Mouse (Mus musculus) hindbrain, embryonic 14.5 days (tissue): Measurements from ENCODE around the gene Cavin1. TPM values are rescaled to one million over a fixed set of nuclear protein-coding genes. Genes with fewer than 3 reads are reported as not detected.
A peak's percentile ranks its signal among the peaks of the same experiment; 100 is the strongest.

Experiments used
- ATAC-seq: fragments of 200-750 bp; cut with Nextera tagmentation; 2 replicates; pipeline ENCODE4 v1.8.0; 2017; ENCODE audit warnings: moderate number of reproducible peaks, mild to moderate bottlenecking, moderate TSS enrichment, moderate library complexity; ENCODE audit not compliant: low FRiP score
- DNase-seq: peaks from one replicate; pipeline ENCODE4 v3.0.0-alpha.2; 2015; ENCODE audit warnings: low spot score
- H3K27ac ChIP-seq: fragments of 300-500 bp; sonication (generic); 2 replicates; pipeline ENCODE4 v1.5.1; 2014; ENCODE audit warnings: mild to moderate bottlenecking, moderate library complexity
- H3K27me3 ChIP-seq: fragments of 300-500 bp; sonication (generic); 2 replicates; pipeline ENCODE4 v1.6.1; 2014; ENCODE audit warnings: mild to moderate bottlenecking, low read length, mixed read lengths; ENCODE audit not compliant: control insufficient read depth, insufficient read depth
- H3K36me3 ChIP-seq: fragments of 300-500 bp; sonication (generic); replicated peaks from 2 replicates; pipeline ENCODE4 v1.6.1; 2014; ENCODE audit not compliant: control insufficient read depth, insufficient read depth
- H3K4me1 ChIP-seq: fragments of 300-500 bp; sonication (generic); replicated peaks from 2 replicates; pipeline ENCODE4 v1.6.1; 2014; ENCODE audit warnings: antibody characterized with exemption, low read length, mixed read lengths; ENCODE audit not compliant: control insufficient read depth, insufficient read depth
- H3K4me2 ChIP-seq: fragments of 300-500 bp; sonication (generic); replicated peaks from 2 replicates; pipeline ENCODE4 v1.6.1; 2014; ENCODE audit warnings: mild to moderate bottlenecking, moderate library complexity
- H3K4me3 ChIP-seq: fragments of 300-500 bp; sonication (generic); replicated peaks from 2 replicates; pipeline ENCODE4 v1.5.1; 2014; ENCODE audit warnings: mild to moderate bottlenecking, low read length
- H3K9ac ChIP-seq: fragments of 300-500 bp; sonication (generic); 2 replicates; pipeline ENCODE4 v1.6.1; 2014
- H3K9me3 ChIP-seq: fragments of 300-500 bp; sonication (generic); 2 replicates; pipeline ENCODE4 v1.6.1; 2016; ENCODE audit warnings: low read length; ENCODE audit not compliant: control insufficient read depth
- WGBS: fragments of 180-500 bp; shearing (Covaris S2); extraction: QIAGEN DNeasy Blood & Tissue Kit; methylation state at CpG from one replicate; pipeline ENCODE4 v1.1.7; 2014; 5-methylcytosine and 5-hydroxymethylcytosine counted together
- polyA plus RNA-seq: library from polyadenylated mRNA; unstranded; fragments of >200 nt; fragmentation: Nextera tagmentation; extraction: Ambion mirVana; gene quantifications from 2 replicates; pipeline ENCODE4 v1.2.1, GENCODE M21; 2014

Cavin1 gene
- polyA plus RNA-seq, 1 experiment from 2014 or later, result 20.1 TPM

GRCm38 (mm10) chr11:100947548-100947947 is 23.1 kb downstream of the Cavin1 start:
- DNase-seq, result no peak
- H3K9me3 ChIP-seq, result no peaks in the 10 kb centered on the region
- H3K27me3 ChIP-seq, result no peaks in the 10 kb centered on the region
- H3K4me1 ChIP-seq, result 0 out of 2 replicates have a peak, but pooled peaks cover 5% of the 10 kb centered on the region
- H3K9ac ChIP-seq, result no peak overlapping the region
- ATAC-seq, result no peak
- H3K27ac ChIP-seq, result no peak overlapping the region
- H3K36me3 ChIP-seq, result no peaks in the 10 kb centered on the region
- no peak overlapping the region for H3K4me2 ChIP-seq
- no peak overlapping the region for H3K4me3 ChIP-seq

DNA sequence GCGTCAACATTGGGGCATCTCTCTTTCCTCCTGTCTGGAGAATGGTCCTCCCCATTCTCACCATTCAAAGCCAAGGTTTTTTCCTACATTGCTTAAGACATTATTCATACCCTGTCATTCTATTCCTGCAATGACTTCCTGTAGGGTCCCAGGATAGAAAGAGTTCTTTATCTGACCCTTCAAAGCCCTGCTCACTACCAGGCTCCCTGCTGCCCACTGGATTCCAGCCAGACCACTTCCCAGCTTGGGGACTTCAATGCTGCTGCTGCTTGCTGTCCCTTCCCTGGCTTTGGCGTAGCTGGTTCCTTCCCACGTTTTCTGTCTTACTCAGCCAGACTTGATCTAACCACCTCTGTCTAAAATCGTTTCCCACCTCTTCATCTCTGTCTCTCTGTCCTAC is 23.8 kb downstream of the Cavin1 start:
- Histone ChIP-seq H3K4me2 (no peak overlapping the region), H3K27ac (peak overlapping the region; percentile 47; the same call in 1 of the 2 replicates), H3K9ac (no peak overlapping the region), H3K4me1 (0 out of 2 replicates have a peak, but pooled peaks cover 2% of the 10 kb centered on the region), H3K36me3 (no peaks in the 10 kb centered on the region), H3K27me3 (no peaks in the 10 kb centered on the region), H3K4me3 (no peak overlapping the region), H3K9me3 (no peaks in the 10 kb centered on the region)
- 43% methylated on average over 4 of the region's 4 CpGs for WGBS
- no peak for ATAC-seq
- peak; percentile 34 for DNase-seq

- H3K9ac ChIP-seq, result no peak overlapping the region
Observed at GRCm38 (mm10) chr11:100942388-100942787, 28.3 kb downstream of the Cavin1 start.

GRCm38 (mm10) chr11:100939512-100940151 is 31.1 kb downstream of the Cavin1 start, which contains the start of gene Stat3:
TSS of gene Stat3 (minus strand) at chr11:100939540.
- no peaks in the 10 kb centered on the region for H3K27me3 ChIP-seq
- H3K27ac ChIP-seq, result peak within 1 kb of the TSS; percentile 68
- H3K9ac ChIP-seq, result peak within 1 kb of the TSS; percentile 69
- no peaks in the 10 kb centered on the region for H3K9me3 ChIP-seq
- H3K4me2 ChIP-seq, result peak within 1 kb of the TSS; percentile 56
- DNase-seq (peak; percentile 100), ATAC-seq (peak; percentile 99)
- peak within 1 kb of the TSS; percentile 59 for H3K4me3 ChIP-seq
- under 1% methylated on average over 29 of the region's 29 CpGs for WGBS
- peaks cover 20% of the 10 kb centered on the region for H3K4me1 ChIP-seq
- no peaks in the 10 kb centered on the region for H3K36me3 ChIP-seq

More at GRCm38 (mm10) chr11:100942388-100942787, 28.3 kb downstream of the Cavin1 start:
- Histone ChIP-seq H3K27me3 (no peaks in the 10 kb centered on the region), H3K4me3 (no peak overlapping the region), H3K4me1 (peaks cover 13% of the 10 kb centered on the region), H3K27ac (no peak overlapping the region), H3K4me2 (no peak overlapping the region), H3K36me3 (no peaks in the 10 kb centered on the region), H3K9me3 (no peaks in the 10 kb centered on the region)
- no peak for ATAC-seq
- DNase-seq, result no peak
- WGBS, result 88% methylated on average over 1 of the region's 1 CpGs

- H3K4me1 ChIP-seq, result peaks cover 20% of the 10 kb centered on the region
- H3K9me3 ChIP-seq, result no peaks in the 10 kb centered on the region
- H3K4me3 ChIP-seq, result peak overlapping the region; percentile 59
- no peak for DNase-seq
- H3K27ac ChIP-seq, result peak overlapping the region; percentile 68
- WGBS, result under 1% methylated on average over 48 of the region's 48 CpGs
- H3K36me3 ChIP-seq, result no peaks in the 10 kb centered on the region
- H3K27me3 ChIP-seq, result no peaks in the 10 kb centered on the region
- peak overlapping the region; percentile 69 for H3K9ac ChIP-seq
- no peak; the same call in 1 of the 2 replicates for ATAC-seq
- H3K4me2 ChIP-seq, result peak overlapping the region; percentile 56
Observed at GRCm38 (mm10) chr11:100938711-100939511, 31.8 kb downstream of the Cavin1 start.

DNA sequence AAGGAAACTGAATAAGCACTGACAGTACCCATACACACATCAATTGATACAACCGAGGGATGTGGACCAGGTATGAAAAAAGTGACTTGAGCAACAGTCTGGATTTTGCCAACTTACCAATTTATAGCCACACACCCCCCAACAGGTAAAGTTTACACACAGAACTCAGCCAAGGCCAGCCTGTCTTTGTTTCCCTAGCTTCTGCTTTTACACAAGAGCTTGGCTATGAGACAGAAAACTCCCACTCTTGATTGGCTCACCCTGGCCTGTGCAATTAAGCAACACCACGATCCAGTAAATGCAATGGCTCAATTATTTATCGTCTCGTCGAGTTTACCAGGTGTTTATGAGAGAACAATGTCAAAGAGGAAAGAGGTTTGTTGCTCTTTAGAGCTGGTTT is 32.6 kb downstream of the Cavin1 start:
- Histone ChIP-seq H3K9me3 (no peaks in the 10 kb centered on the region), H3K27ac (no peak overlapping the region), H3K36me3 (no peaks in the 10 kb centered on the region), H3K4me2 (peak overlapping the region; percentile 56), H3K4me3 (peak overlapping the region; percentile 59), H3K27me3 (no peaks in the 10 kb centered on the region), H3K9ac (peak overlapping the region; percentile 69; the same call in 1 of the 2 replicates), H3K4me1 (peaks cover 20% of the 10 kb centered on the region)
- no peak for ATAC-seq
- peak; percentile 34 for DNase-seq
- WGBS, result 23% methylated on average over 5 of the region's 5 CpGs

- Histone ChIP-seq H3K9ac (peak overlapping the region; percentile 0; the same call in 1 of the 2 replicates), H3K27me3 (no peaks in the 10 kb centered on the region), H3K9me3 (no peaks in the 10 kb centered on the region), H3K27ac (no peak overlapping the region), H3K4me1 (peaks cover 20% of the 10 kb centered on the region), H3K36me3 (no peaks in the 10 kb centered on the region), H3K4me2 (peak overlapping the region; percentile 56), H3K4me3 (peak overlapping the region; percentile 59; the same call in 1 of the 2 replicates)
- WGBS, result 78% methylated on average over 4 of the region's 4 CpGs
- no peak for DNase-seq
- no peak for ATAC-seq
Observed at GRCm38 (mm10) chr11:100937295-100937694, 33.4 kb downstream of the Cavin1 start.

GRCm38 (mm10) chr11:100935373-100936355 is 35.0 kb downstream of the Cavin1 start:
- Histone ChIP-seq H3K36me3 (no peaks in the 10 kb centered on the region; the same call in 1 of the 2 replicates), H3K4me1 (peaks cover 20% of the 10 kb centered on the region), H3K4me3 (no peak overlapping the region), H3K27ac (no peak overlapping the region), H3K27me3 (no peaks in the 10 kb centered on the region), H3K9me3 (no peaks in the 10 kb centered on the region), H3K9ac (no peak overlapping the region), H3K4me2 (no peak overlapping the region)
- ATAC-seq, result no peak
- DNase-seq, result no peak
- 82% methylated on average over 8 of the region's 8 CpGs for WGBS
